In the genomic region with DNA sequence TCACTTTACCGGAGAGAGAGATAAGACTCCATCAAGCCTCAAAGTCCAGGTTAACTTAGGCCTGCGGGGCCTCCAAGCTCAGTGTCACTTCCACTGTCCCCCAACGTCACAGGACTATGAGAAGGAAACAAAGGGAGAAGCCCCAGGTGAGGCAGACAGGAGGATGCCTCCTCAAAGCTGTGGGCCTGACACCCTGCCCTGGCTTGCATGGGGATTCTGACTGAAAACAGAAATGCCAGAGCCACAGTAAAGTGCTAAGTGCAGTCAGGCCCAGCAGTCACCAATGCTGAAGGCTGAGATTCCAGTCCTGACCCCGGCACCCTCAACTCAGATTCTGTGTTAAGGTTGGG, we compare ENCODE assay signal across 10 mouse cellular contexts. TPM values are rescaled to one million over a fixed set of nuclear protein-coding genes. Genes with fewer than 3 reads are reported as not detected.
DNase-seq lines count a peak whose midpoint lies in the region; ATAC-seq and TF ChIP-seq lines count a peak whose summit lies in the region.
"Had no signal": no experiment of that assay in that cellular context is flagged by ENCODE, and none has a peak within 500 bp of the region (broad histone marks: within the 10 kb centered on the region; RNA-seq: fewer than 3 reads in every experiment).

No protein-coding gene starts in this region.

- intact Hi-C loops in heart, postnatal 14 days (cut with DNase I), result loop anchor here (2.0 kb wide), 1 partner anchor 22 kb away; no protein-coding TSS in a partner anchor

- peak overlapping the region; percentile 30; the same call in 1 of the 2 replicates for H3K9ac ChIP-seq in heart, embryonic 12.5 days
- no peak overlapping the region for H3K9ac ChIP-seq in embryonic facial prominence, embryonic 15.5 days

- H3K4me2 ChIP-seq in heart, embryonic 12.5 days, result peak overlapping the region; percentile 17; the same call in 1 of the 2 replicates
- no peak overlapping the region for H3K4me2 ChIP-seq in embryonic facial prominence, embryonic 15.5 days (replicated peaks)
- peak overlapping the region; percentile 81 for H3K4me2 ChIP-seq in myocyte (ENCODE audit: low read depth)
- H3K4me2 ChIP-seq: forebrain, embryonic 12.5 days had no signal

- H3K4me3 ChIP-seq in heart, embryonic 12.5 days, result no peak overlapping the region
- peak overlapping the region; percentile 89 for H3K4me3 ChIP-seq in megakaryocyte, embryonic 14.5 days (replicated peaks)
- no peak overlapping the region for H3K4me3 ChIP-seq in embryonic facial prominence, embryonic 15.5 days (replicated peaks)
- peak overlapping the region; percentile 1 for H3K4me3 ChIP-seq in myocyte
- H3K4me3 ChIP-seq: forebrain, embryonic 12.5 days had no signal

- H3K9me3 ChIP-seq in heart, embryonic 12.5 days (replicated peaks), result no peaks in the 10 kb centered on the region
- no peaks in the 10 kb centered on the region for H3K9me3 ChIP-seq in megakaryocyte, embryonic 14.5 days
- H3K9me3 ChIP-seq in embryonic facial prominence, embryonic 15.5 days (replicated peaks), result no peaks in the 10 kb centered on the region
- H3K9me3 ChIP-seq: forebrain, embryonic 12.5 days had no signal

- no peak for ATAC-seq in heart, embryonic 12.5 days (ENCODE audit: insufficient number of reproducible peaks, low FRiP score)
- ATAC-seq in megakaryocyte, adult 5-6 weeks (ENCODE audit: poor library complexity, severe bottlenecking), result no peak
- no peak for ATAC-seq in embryonic facial prominence, embryonic 15.5 days (ENCODE audit: insufficient number of reproducible peaks, low FRiP score, low TSS enrichment, low read depth)

- H3ac ChIP-seq in myocyte (ENCODE audit: control insufficient read depth, insufficient read length), result peak overlapping the region; percentile 3

- peaks cover 15% of the 10 kb centered on the region for H3K36me3 ChIP-seq in heart, embryonic 12.5 days
- H3K36me3 ChIP-seq in megakaryocyte, embryonic 14.5 days (replicated peaks; ENCODE audit: low read length), result peaks cover 99% of the 10 kb centered on the region
- H3K36me3 ChIP-seq in embryonic facial prominence, embryonic 15.5 days, result peaks cover 15% of the 10 kb centered on the region
- peaks cover 32% of the 10 kb centered on the region for H3K36me3 ChIP-seq in myocyte (ENCODE audit: control insufficient read depth, insufficient read depth)

- H3K4me1 ChIP-seq in heart, embryonic 12.5 days (replicated peaks), result peaks cover 100% of the 10 kb centered on the region
- peaks cover 100% of the 10 kb centered on the region for H3K4me1 ChIP-seq in megakaryocyte, embryonic 14.5 days
- H3K4me1 ChIP-seq in embryonic facial prominence, embryonic 15.5 days, result peaks cover 78% of the 10 kb centered on the region

- peaks cover 100% of the 10 kb centered on the region for H3K79me2 ChIP-seq in myocyte (ENCODE audit: control insufficient read depth, insufficient read depth)

- H3K27ac ChIP-seq in heart, embryonic 12.5 days (ENCODE audit: poor library complexity, severe bottlenecking), result peak overlapping the region; percentile 76
- H3K27ac ChIP-seq in embryonic facial prominence, embryonic 15.5 days (replicated peaks), result peak overlapping the region; percentile 86

- no peaks in the 10 kb centered on the region for H3K27me3 ChIP-seq in heart, embryonic 12.5 days (replicated peaks)
- no peaks in the 10 kb centered on the region for H3K27me3 ChIP-seq in megakaryocyte, embryonic 14.5 days (replicated peaks)
- no peaks in the 10 kb centered on the region for H3K27me3 ChIP-seq in embryonic facial prominence, embryonic 15.5 days
- no peaks in the 10 kb centered on the region for H3K27me3 ChIP-seq in myocyte (ENCODE audit: control insufficient read depth, insufficient read depth, insufficient read length)
- H3K27me3 ChIP-seq: forebrain, embryonic 12.5 days had no signal

- TF ChIP-seq POLR2A in myocyte (IDR thresholded peaks at IDR 0.05; ENCODE audit: insufficient read length, low read depth), result no peak

- 40% methylated on average over 4 of the region's 4 CpGs for WGBS in heart, embryonic 12.5 days
- WGBS in embryonic facial prominence, embryonic 15.5 days, result 73% methylated on average over 4 of the region's 4 CpGs

- DNase-seq in heart, postnatal 14 days, result no peak
- DNase-seq in spleen, adult 18-20 months, result no peak
- no peak for DNase-seq in frontal cortex, postnatal 10 days (ENCODE audit: low spot score in 2 of 2)

TF ChIP-seq in myocyte, 11 proteins besides CTCF, POLR2A, EP300 and RAD21:
- TF ChIP-seq POLR2AphosphoS2 (IDR thresholded peaks at IDR 0.05; ENCODE audit: insufficient read length, low read depth) (peak; percentile 71), SRF (IDR thresholded peaks at IDR 0.05; ENCODE audit: control insufficient read depth, insufficient read length, low read depth) (no peak)

RNA-seq across cellular contexts. Expression of gene Myh9, which starts 25.4 kb away (rescaled TPM):
- 41.9 and 42.0 TPM in 2 replicates for polyA plus RNA-seq in heart, embryonic 12.5 days (2016; fragmentation: Nextera tagmentation; extraction: Ambion mirVana)
- 100 to 1,000 TPM; 140 to 172 TPM for total RNA-seq in heart, postnatal 14 days (2021)
- polyA plus RNA-seq in megakaryocyte, embryonic 14.5 days (2012; ENCODE audit: insufficient read depth, low replicate concordance), result 1,439 and 1,641 TPM in 2 replicates
- total RNA-seq in megakaryocyte, adult 5-6 weeks (2015), result 464 and 549 TPM in 2 replicates
- 759 and 878 TPM in 2 replicates for total RNA-seq in megakaryocyte, adult 5-6 weeks (2017)
- 41.1 and 41.7 TPM in 2 replicates for polyA plus RNA-seq in embryonic facial prominence, embryonic 15.5 days (2015; fragmentation: Nextera tagmentation; extraction: Ambion mirVana)
- polyA plus RNA-seq in myocyte (2012; fragmentation: generic; extraction: Trizol), result 466 TPM

RNA-seq across cellular contexts. Expression of gene Apol8, which starts 59.8 kb away (rescaled TPM):
- polyA plus RNA-seq in heart, embryonic 12.5 days (2016; fragmentation: Nextera tagmentation; extraction: Ambion mirVana), result 0.65 and 0.74 TPM in 2 replicates
- total RNA-seq in heart, postnatal 14 days (2021), result not detected
- 0.82 and 2.7 TPM in 2 replicates for polyA plus RNA-seq in megakaryocyte, embryonic 14.5 days (2012; ENCODE audit: insufficient read depth, low replicate concordance)
- 0.16 and 1.3 TPM in 2 replicates for total RNA-seq in megakaryocyte, adult 5-6 weeks (2015)
- 0.16 and 0.26 TPM in 2 replicates for total RNA-seq in megakaryocyte, adult 5-6 weeks (2017)
- polyA plus RNA-seq in embryonic facial prominence, embryonic 15.5 days (2015; fragmentation: Nextera tagmentation; extraction: Ambion mirVana), result 0.08 and 0.18 TPM in 2 replicates
- polyA plus RNA-seq in myocyte (2012; fragmentation: generic; extraction: Trizol), result 0.38 TPM
- total RNA-seq: midbrain, postnatal 0 days had no signal

Comparison
In these comparisons a context has a peak if more than half of its experiments do, and no peak if none do; other contexts are left out.
1. H3K4me3 ChIP-seq: peak in megakaryocyte, embryonic 14.5 days (single experiment) and myocyte (single experiment); none in heart, embryonic 12.5 days (single experiment) and embryonic facial prominence, embryonic 15.5 days (single experiment).
2. RNA of gene Myh9, which starts 25.4 kb away (polyA plus RNA-seq): 1,439 to 1,641 TPM in megakaryocyte, embryonic 14.5 days and 466 TPM in myocyte (single experiment); 41.9 to 42.0 TPM in heart, embryonic 12.5 days and 41.1 to 41.7 TPM in embryonic facial prominence, embryonic 15.5 days; every median in the first group is over 10 times any median in the second.